Mouse (Mus musculus) effector memory CD4-positive, alpha-beta T cell, adult 5 months (primary cell): ENCODE data around the gene 2210011C24Rik. TPM values are rescaled to one million over a fixed set of nuclear protein-coding genes. Genes with fewer than 3 reads are reported as not detected.

Source experiments
- polyA plus RNA-seq: library from polyadenylated mRNA; unstranded; fragments of 100-300 nt; shearing (Covaris generic); gene quantifications from one replicate; pipeline ENCODE4 v1.2.1, GENCODE M21; 2017

Gene 2210011C24Rik
- polyA plus RNA-seq: 1.6 TPM

GRCm38 (mm10) chr8:84011705-84012498, at the start of gene 2210011C24Rik:
2210011C24Rik (minus strand) TSS chr8:84012171.

GRCm38 (mm10) chr8:84044900-84045299, 32.9 kb upstream of the 2210011C24Rik start, which contains the start of gene Rln3:
Rln3 (minus strand) TSS chr8:84045000.

GRCm38 (mm10) chr8:84042066-84042947, 30.3 kb upstream of the 2210011C24Rik start, which contains the start of gene Il27ra:
Il27ra (minus strand) TSS chr8:84042589.

GRCm38 (mm10) chr8:84021096-84021495, 9.1 kb upstream of the 2210011C24Rik start, which contains the start of gene Palm3:
Palm3 (plus strand) TSS chr8:84021471.

GRCm38 (mm10) chr8:84001281-84002000, 10.5 kb downstream of the 2210011C24Rik start, which contains the start of gene 1700067K01Rik:
1700067K01Rik (plus strand) TSS chr8:84001502.

GRCm38 (mm10) chr8:83997511-83998141, 14.3 kb downstream of the 2210011C24Rik start, which contains the start of gene Samd1:
Samd1 (plus strand) TSS chr8:83997672.

GRCm38 (mm10) chr8:83972150-83973120, 39.5 kb downstream of the 2210011C24Rik start, which contains the start of gene Prkaca:
Prkaca (plus strand) TSS chr8:83972993.

Other genes starting within 250 kb of the 2210011C24Rik start
- gene Adgrl1, start 112.1 kb downstream of the 2210011C24Rik start, polyA plus RNA-seq: 7.7 TPM
- gene Gm10644, start 57.0 kb downstream of the 2210011C24Rik start, polyA plus RNA-seq: 0.62 TPM
- gene Asf1b, start 56.7 kb downstream of the 2210011C24Rik start, polyA plus RNA-seq: 7.1 TPM
- 36.3 TPM for gene Prkaca, start 39.2 kb downstream of the 2210011C24Rik start, polyA plus RNA-seq
- gene Samd1, start 14.5 kb downstream of the 2210011C24Rik start, polyA plus RNA-seq: 6.2 TPM
- not detected for gene 1700067K01Rik, start 10.7 kb downstream of the 2210011C24Rik start, polyA plus RNA-seq
- 7.7 TPM for gene Palm3, start 9.3 kb upstream of the 2210011C24Rik start, polyA plus RNA-seq
- gene Il27ra, start 30.4 kb upstream of the 2210011C24Rik start, polyA plus RNA-seq: 221 TPM
- 1.6 TPM for gene Rln3, start 32.8 kb upstream of the 2210011C24Rik start, polyA plus RNA-seq
- 1.7 TPM for gene Gm10643, start 53.0 kb upstream of the 2210011C24Rik start, polyA plus RNA-seq
- 34.0 TPM for gene Rfx1, start 54.7 kb upstream of the 2210011C24Rik start, polyA plus RNA-seq
- gene Dcaf15, start 92.6 kb upstream of the 2210011C24Rik start, polyA plus RNA-seq: 31.7 TPM
- gene Podnl1, start 113.8 kb upstream of the 2210011C24Rik start, polyA plus RNA-seq: 30.8 TPM
- 43.2 TPM for gene Cc2d1a, start 135.8 kb upstream of the 2210011C24Rik start, polyA plus RNA-seq
- 0.56 TPM for gene 4930432K21Rik, start 135.9 kb upstream of the 2210011C24Rik start, polyA plus RNA-seq
- not detected for gene Nanos3, start 173.0 kb upstream of the 2210011C24Rik start, polyA plus RNA-seq
- gene Zswim4, start 224.9 kb upstream of the 2210011C24Rik start, polyA plus RNA-seq: 53.2 TPM
- 577 TPM for gene D8Ertd738e, start 237.5 kb upstream of the 2210011C24Rik start, polyA plus RNA-seq
- gene Mri1, start 245.2 kb upstream of the 2210011C24Rik start, polyA plus RNA-seq: 117 TPM